Mouse (Mus musculus) ES-Bruce4 (cell line): Measurements from ENCODE around the gene Ugt1a6b. TPM values are rescaled to one million over a fixed set of nuclear protein-coding genes. Genes with fewer than 3 reads are reported as not detected.
"Not testable (repeated sequence)": the region's sequence is repeated elsewhere in the genome, so short reads cannot be mapped to it uniquely, and the experiment has no call there.

Source experiments
- H3K27ac ChIP-seq: 2 replicates; pipeline ENCODE4 v1.5.1; 2012; ENCODE audit warnings: low read length, inconsistent platforms; ENCODE audit not compliant: insufficient read depth
- H3K27me3 ChIP-seq: 2 replicates; pipeline ENCODE4 v1.6.1; 2012; ENCODE audit warnings: mild to moderate bottlenecking, low read length, inconsistent platforms; ENCODE audit not compliant: control insufficient read depth, poor library complexity, insufficient read depth, severe bottlenecking
- H3K36me3 ChIP-seq: 2 replicates; pipeline ENCODE4 v1.6.1; 2012; ENCODE audit warnings: inconsistent platforms, mild to moderate bottlenecking, low read length, moderate library complexity; ENCODE audit not compliant: control insufficient read depth, poor library complexity, insufficient read depth, severe bottlenecking
- H3K4me1 ChIP-seq: one replicate; pipeline ENCODE4 v1.8.1; 2011; ENCODE audit warnings: low read length; ENCODE audit not compliant: control insufficient read depth, insufficient read depth
- H3K4me3 ChIP-seq: 2 replicates; pipeline ENCODE4 v1.5.1; 2011; ENCODE audit warnings: low read depth, mild to moderate bottlenecking, low read length
- H3K9ac ChIP-seq: 2 replicates; pipeline ENCODE4 v1.6.1; 2012; ENCODE audit warnings: low read depth, mild to moderate bottlenecking, inconsistent platforms; ENCODE audit not compliant: poor library complexity, severe bottlenecking
- H3K9me3 ChIP-seq: replicated peaks from 2 replicates; pipeline ENCODE4 v1.6.1; 2012; ENCODE audit warnings: mild to moderate bottlenecking, low read length, inconsistent platforms; ENCODE audit not compliant: control insufficient read depth, poor library complexity, insufficient read depth, severe bottlenecking
- CTCF ChIP-seq: IDR thresholded peaks from one replicate; pipeline ENCODE4 v1.8.1; 2011; ENCODE audit warnings: low read depth, low read length
- EP300 ChIP-seq: IDR thresholded peaks from 2 replicates; pipeline ENCODE4 v1.6.1; 2011; ENCODE audit warnings: low read depth, low read length; ENCODE audit not compliant: insufficient read depth
- POLR2A ChIP-seq: IDR thresholded peaks from one replicate; pipeline ENCODE4 v1.8.1; 2011; ENCODE audit warnings: low read length; ENCODE audit not compliant: insufficient read depth
- polyA plus RNA-seq: library from polyadenylated mRNA; stranded (reverse); fragments of >200 nt; gene quantifications from 2 replicates; pipeline ENCODE4 v1.2.4, GENCODE M21; 2011; ENCODE audit warnings: low read depth; ENCODE audit not compliant: missing spikeins, insufficient read depth, insufficient read length

The Ugt1a6b gene
- polyA plus RNA-seq, 1 experiment, result not detected

- Histone ChIP-seq H3K9me3 (no peaks in the 10 kb centered on the region), H3K4me3 (no peak overlapping the region), H3K27me3 (no peaks in the 10 kb centered on the region), H3K4me1 (no peaks in the 10 kb centered on the region), H3K27ac (no peak overlapping the region), H3K36me3 (no peaks in the 10 kb centered on the region), H3K9ac (no peak overlapping the region)
- TF ChIP-seq EP300, result no peak
- TF ChIP-seq POLR2A, result no peak
- TF ChIP-seq CTCF, result no peak
Observed at GRCm38 (mm10) chr1:88158430-88158829, 55.4 kb downstream of the Ugt1a6b start.

GRCm38 (mm10) chr1:88165711-88166110, 62.7 kb downstream of the Ugt1a6b start, which contains the start of gene Ugt1a5:
Ugt1a5 (plus strand) TSS chr1:88166012.
- H3K27ac ChIP-seq, result no peak within 1 kb of the TSS
- no peak within 1 kb of the TSS for H3K4me3 ChIP-seq
- H3K36me3 ChIP-seq, result no peaks in the 10 kb centered on the region
- H3K9ac ChIP-seq, result no peak within 1 kb of the TSS
- H3K9me3 ChIP-seq, result no peaks in the 10 kb centered on the region
- no peaks in the 10 kb centered on the region for H3K4me1 ChIP-seq
- no peak for TF ChIP-seq CTCF
- TF ChIP-seq POLR2A, result no peak
- no peak for TF ChIP-seq EP300
- H3K27me3 ChIP-seq, result no peaks in the 10 kb centered on the region

DNA sequence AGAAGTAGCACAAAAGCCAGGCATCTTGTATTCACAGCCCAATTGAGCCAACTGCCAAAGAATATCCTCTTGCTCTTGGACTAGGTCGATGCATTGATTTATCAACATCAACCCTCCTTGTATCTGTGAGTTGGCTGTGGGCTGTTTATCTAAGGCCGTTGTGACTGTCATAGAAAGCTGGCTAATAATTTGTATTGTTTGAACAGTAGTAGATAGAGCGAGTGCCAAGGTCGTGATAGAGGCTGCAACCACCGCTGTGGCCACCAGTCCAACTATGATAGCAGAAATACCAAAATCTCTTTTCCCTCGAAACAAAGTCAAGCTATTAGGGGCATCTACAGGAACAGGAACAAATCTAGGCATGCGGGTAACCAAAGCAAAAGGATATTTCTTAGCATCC, 69.1 kb downstream of the Ugt1a6b start:
- not testable (repeated sequence) for H3K36me3 ChIP-seq, H3K9ac ChIP-seq, H3K4me3 ChIP-seq, H3K27me3 ChIP-seq, H3K27ac ChIP-seq, H3K9me3 ChIP-seq, H3K4me1 ChIP-seq

DNA sequence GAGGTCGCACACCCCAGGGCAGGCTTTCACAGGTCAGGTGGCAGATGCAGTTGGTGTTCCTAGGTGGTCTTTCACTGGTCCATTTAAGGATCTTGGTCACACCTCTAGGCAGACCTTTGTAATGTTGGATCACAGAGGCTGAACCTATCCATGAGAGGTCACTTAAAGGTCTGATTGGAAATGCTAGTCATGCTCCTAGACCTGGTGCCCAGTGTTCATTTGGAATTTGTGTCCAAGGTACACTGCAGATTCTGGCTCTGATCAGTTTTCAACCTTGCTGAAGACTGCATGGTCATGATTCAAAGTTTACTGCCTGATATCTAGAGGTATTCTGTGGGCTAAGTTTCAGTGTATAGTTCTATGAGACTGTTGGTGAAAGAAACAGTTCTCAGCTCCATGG, 76.6 kb downstream of the Ugt1a6b start:
- H3K27me3 ChIP-seq, result no peaks in the 10 kb centered on the region
- H3K4me1 ChIP-seq, result no peaks in the 10 kb centered on the region
- peaks cover 5% of the 10 kb centered on the region; the same call in 1 of the 2 replicates for H3K9me3 ChIP-seq
- H3K4me3 ChIP-seq, result no peak overlapping the region
- no peak overlapping the region for H3K9ac ChIP-seq
- TF ChIP-seq CTCF (no peak), EP300 (no peak), POLR2A (no peak)
- no peak overlapping the region for H3K27ac ChIP-seq
- H3K36me3 ChIP-seq, result no peaks in the 10 kb centered on the region

- Histone ChIP-seq H3K9ac (no peak overlapping the region), H3K27ac (no peak overlapping the region), H3K9me3 (no peaks in the 10 kb centered on the region), H3K4me1 (no peaks in the 10 kb centered on the region), H3K4me3 (no peak overlapping the region), H3K36me3 (no peaks in the 10 kb centered on the region), H3K27me3 (no peaks in the 10 kb centered on the region)
- TF ChIP-seq EP300, result no peak
- TF ChIP-seq CTCF, result no peak
- no peak for TF ChIP-seq POLR2A
Observed at GRCm38 (mm10) chr1:88186325-88186935, 83.4 kb downstream of the Ugt1a6b start.

- Histone ChIP-seq H3K4me3 (no peak overlapping the region), H3K36me3 (no peaks in the 10 kb centered on the region), H3K27me3 (no peaks in the 10 kb centered on the region), H3K4me1 (no peaks in the 10 kb centered on the region), H3K9me3 (no peaks in the 10 kb centered on the region), H3K9ac (no peak overlapping the region), H3K27ac (no peak overlapping the region)
- TF ChIP-seq CTCF, result no peak
- no peak for TF ChIP-seq POLR2A
- TF ChIP-seq EP300, result no peak
Observed at GRCm38 (mm10) chr1:88192136-88192535, 89.1 kb downstream of the Ugt1a6b start.
